Mouse (Mus musculus): ENCODE measurements around the gene Trim43c. TPM values are rescaled to one million over a fixed set of nuclear protein-coding genes. Genes with fewer than 3 reads are reported as not detected.

The Trim43c gene
- polyA plus RNA-seq (2015; fragmentation: Illumina TruSeq; extraction: RNeasy Lipid Tissue Mini Kit (QIAGEN cat#74804); ENCODE audit: insufficient read depth, low replicate concordance) = not detected

DNA sequence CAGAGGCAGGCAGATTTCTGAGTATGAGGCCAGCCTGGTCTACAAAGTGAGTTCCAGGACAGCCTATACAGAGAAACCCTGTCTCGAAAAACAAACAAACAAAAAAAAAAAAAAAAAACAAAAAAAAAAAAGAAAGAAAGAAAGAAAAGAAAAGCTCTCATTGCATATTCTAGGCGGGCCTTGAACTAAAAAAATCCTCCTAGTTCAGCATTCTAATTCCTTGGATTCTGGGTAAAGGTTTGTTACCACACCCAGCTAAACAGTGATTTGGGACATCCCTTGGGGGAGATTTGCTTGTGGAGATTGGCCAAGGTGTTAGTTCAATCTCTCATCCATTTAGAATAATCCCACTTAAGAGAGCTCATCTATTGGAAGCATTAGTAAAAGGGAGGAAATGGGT is at the start of gene Trim43c:
Gene Trim43c, plus strand, starts transcription at position 301 of the 400 bp plus-strand sequence.

Other genes starting within 250 kb of the Trim43c start
- 61.2 TPM for gene Mthfsl, start 118.9 kb upstream of the Trim43c start, polyA plus RNA-seq (2015; fragmentation: Illumina TruSeq; extraction: RNeasy Lipid Tissue Mini Kit (QIAGEN cat#74804); ENCODE audit: insufficient read depth, low replicate concordance)
- 129 TPM for gene Bcl2a1d, start 107.2 kb upstream of the Trim43c start, polyA plus RNA-seq (2015; fragmentation: Illumina TruSeq; extraction: RNeasy Lipid Tissue Mini Kit (QIAGEN cat#74804); ENCODE audit: insufficient read depth, low replicate concordance)
- gene Bcl2a1a, start 117.7 kb downstream of the Trim43c start, polyA plus RNA-seq (2015; fragmentation: Illumina TruSeq; extraction: RNeasy Lipid Tissue Mini Kit (QIAGEN cat#74804); ENCODE audit: insufficient read depth, low replicate concordance) = 75.0 TPM

Measured in spleen, adult 10 weeks (tissue).